Mouse (Mus musculus) C2C12 (cell line): Measurements from ENCODE around the gene Higd1c. TPM values are rescaled to one million over a fixed set of nuclear protein-coding genes. Genes with fewer than 3 reads are reported as not detected.
"Not testable (repeated sequence)": the region's sequence is repeated elsewhere in the genome, so short reads cannot be mapped to it uniquely, and the experiment has no call there.

Experiments
- H3K27me3 ChIP-seq: one replicate; pipeline ENCODE4 v1.6.1; 2011; ENCODE audit not compliant: control insufficient read depth, insufficient read depth, insufficient read length
- H3K36me3 ChIP-seq: one replicate; pipeline ENCODE4 v1.6.1; 2011; ENCODE audit not compliant: control insufficient read depth, insufficient read depth
- H3K4me3 ChIP-seq: one replicate; pipeline ENCODE4 v1.5.1; 2011; ENCODE audit warnings: mild to moderate bottlenecking, control low read depth; ENCODE audit not compliant: poor library complexity, insufficient read depth, severe bottlenecking
- H3K79me2 ChIP-seq: one replicate; pipeline ENCODE4 v1.6.1; 2011; ENCODE audit not compliant: control insufficient read depth, insufficient read depth
- H3K79me3 ChIP-seq: one replicate; pipeline ENCODE4 v1.6.1; 2011; ENCODE audit warnings: low read depth, control low read depth
- H3ac ChIP-seq: one replicate; pipeline ENCODE3; 2011; ENCODE audit warnings: low read depth; ENCODE audit not compliant: control insufficient read depth, insufficient read length
- CEBPB ChIP-seq: IDR thresholded peaks from one replicate; pipeline ENCODE4 v1.6.1; 2011; ENCODE audit warnings: low read depth, mild to moderate bottlenecking, control low read depth, moderate library complexity
- CTCF ChIP-seq: IDR thresholded peaks from one replicate; pipeline ENCODE4 v1.5.1; 2011; ENCODE audit not compliant: control insufficient read depth, insufficient read depth, insufficient read length
- FOSL1 ChIP-seq: IDR thresholded peaks from one replicate; pipeline ENCODE4 v1.8.0; 2011; ENCODE audit warnings: mild to moderate bottlenecking, low read length; ENCODE audit not compliant: poor library complexity, insufficient read depth, severe bottlenecking
- MAX ChIP-seq: IDR thresholded peaks from one replicate; pipeline ENCODE4 v1.6.1; 2011; ENCODE audit warnings: mild to moderate bottlenecking, control low read depth
- MYOD1 ChIP-seq: IDR thresholded peaks from one replicate; pipeline ENCODE4 v1.6.1; 2011; ENCODE audit warnings: low read depth; ENCODE audit not compliant: control insufficient read depth, insufficient read length
- MYOG ChIP-seq: IDR thresholded peaks from one replicate; pipeline ENCODE4 v1.6.1; 2011; ENCODE audit not compliant: control insufficient read depth, insufficient read length; ENCODE audit errors: extremely low read depth
- USF1 ChIP-seq: IDR thresholded peaks from one replicate; pipeline ENCODE4 v1.6.1; 2011; ENCODE audit warnings: low read depth, mild to moderate bottlenecking, control low read depth, moderate library complexity
- polyA plus RNA-seq: library from polyadenylated mRNA; unstranded; fragments of >200 nt; fragmentation: generic; extraction: Trizol; gene quantifications from one replicate; pipeline ENCODE4 v1.2.1, GENCODE M21; 2012; ENCODE audit warnings: missing spikeins

The Higd1c gene
- polyA plus RNA-seq, 1 experiment = not detected

GRCm38 (mm10) chr15:100345484-100345883, 18.9 kb upstream of the Higd1c start:
- H3K79me3 ChIP-seq = no peaks in the 10 kb centered on the region
- no peak overlapping the region for H3K4me3 ChIP-seq
- peaks cover 4% of the 10 kb centered on the region for H3K27me3 ChIP-seq
- TF ChIP-seq CTCF (no peak), FOSL1 (no peak), MAX (no peak), MYOD1 (no peak), CEBPB (no peak)
- H3K79me2 ChIP-seq = no peaks in the 10 kb centered on the region
- H3K36me3 ChIP-seq = no peaks in the 10 kb centered on the region
- H3ac ChIP-seq = no peak overlapping the region

- Histone ChIP-seq H3K4me3 (no peak overlapping the region), H3ac (no peak overlapping the region), H3K79me3 (no peaks in the 10 kb centered on the region), H3K79me2 (no peaks in the 10 kb centered on the region), H3K36me3 (no peaks in the 10 kb centered on the region), H3K27me3 (peaks cover 4% of the 10 kb centered on the region)
- TF ChIP-seq MYOG (no peak), CEBPB (no peak), CTCF (no peak), FOSL1 (no peak)
Observed at GRCm38 (mm10) chr15:100346761-100347160, 17.6 kb upstream of the Higd1c start.

GRCm38 (mm10) chr15:100349496-100349895, 14.8 kb upstream of the Higd1c start:
- Histone ChIP-seq H3K79me2 (no peaks in the 10 kb centered on the region), H3ac (no peak overlapping the region), H3K4me3 (no peak overlapping the region), H3K36me3 (no peaks in the 10 kb centered on the region), H3K27me3 (peaks cover 4% of the 10 kb centered on the region), H3K79me3 (no peaks in the 10 kb centered on the region)
- TF ChIP-seq USF1 = no peak
- no peak for TF ChIP-seq CEBPB
- no peak for TF ChIP-seq MYOG
- TF ChIP-seq MYOD1 = no peak
- TF ChIP-seq CTCF = no peak
- TF ChIP-seq MAX = no peak
- no peak for TF ChIP-seq FOSL1

GRCm38 (mm10) chr15:100351501-100352060, 12.8 kb upstream of the Higd1c start:
- no peak overlapping the region for H3ac ChIP-seq
- no peaks in the 10 kb centered on the region for H3K36me3 ChIP-seq
- no peaks in the 10 kb centered on the region for H3K79me3 ChIP-seq
- no peak overlapping the region for H3K4me3 ChIP-seq
- no peaks in the 10 kb centered on the region for H3K79me2 ChIP-seq
- no peak for TF ChIP-seq MYOD1
- TF ChIP-seq USF1 = no peak
- TF ChIP-seq MYOG = no peak
- no peak for TF ChIP-seq FOSL1
- no peak for TF ChIP-seq CEBPB
- TF ChIP-seq MAX = no peak
- no peak for TF ChIP-seq CTCF
- H3K27me3 ChIP-seq = peaks cover 4% of the 10 kb centered on the region

- H3K36me3 ChIP-seq = no peaks in the 10 kb centered on the region
- no peak for TF ChIP-seq CEBPB
- no peak for TF ChIP-seq USF1
- no peak for TF ChIP-seq CTCF
- TF ChIP-seq MAX = no peak
- TF ChIP-seq FOSL1 = no peak
- TF ChIP-seq MYOG = no peak
- TF ChIP-seq MYOD1 = no peak
- no peaks in the 10 kb centered on the region for H3K79me2 ChIP-seq
- peaks cover 5% of the 10 kb centered on the region for H3K27me3 ChIP-seq
- H3K79me3 ChIP-seq = no peaks in the 10 kb centered on the region
- no peak within 1 kb of the TSS for H3ac ChIP-seq
- H3K4me3 ChIP-seq = no peak within 1 kb of the TSS
Observed at GRCm38 (mm10) chr15:100352711-100353250, 11.6 kb upstream of the Higd1c start, which contains the start of the genes Methig1 and Mettl7a2. Gene Methig1, plus strand, starts transcription at chr15:100353149. Gene Mettl7a2, plus strand, starts transcription at chr15:100353200.

GRCm38 (mm10) chr15:100353399-100353798, 10.9 kb upstream of the Higd1c start:
- not testable (repeated sequence) for H3K4me3 ChIP-seq, H3K79me3 ChIP-seq, H3K36me3 ChIP-seq, H3ac ChIP-seq, H3K79me2 ChIP-seq
- peaks cover 11% of the 10 kb centered on the region for H3K27me3 ChIP-seq
